Mouse (Mus musculus) CH12.LX (cell line): ENCODE results near the gene Nrxn3.

Experiments
- CTCF ChIP-seq, 2 experiments: IDR thresholded peaks in 1 of 2; conservative IDR thresholded peaks in 1 of 2; 2 replicates each; pipeline ENCODE4 v1.5.1; 2011 to 2012; ENCODE audit warnings: low read depth in 2 of 2, low read length in 2 of 2, improper control_type of control experiment in 1 of 2, inconsistent platforms in 1 of 2, mild to moderate bottlenecking in 1 of 2, moderate library complexity in 1 of 2
- E2F4 ChIP-seq: IDR thresholded peaks from 2 replicates; pipeline ENCODE4 v1.6.1; 2011; ENCODE audit warnings: low read depth, low read length, improper control_type of control experiment; ENCODE audit not compliant: insufficient replicate concordance
- EP300 ChIP-seq: IDR thresholded peaks from 2 replicates; pipeline ENCODE4 v1.6.1; 2011; ENCODE audit warnings: low read length, improper control_type of control experiment
- MAX ChIP-seq: IDR thresholded peaks from 2 replicates; pipeline ENCODE4 v1.6.1; 2011; ENCODE audit warnings: low read length, improper control_type of control experiment
- POLR2A ChIP-seq: IDR thresholded peaks from 2 replicates; pipeline ENCODE4 v1.6.1; 2011; ENCODE audit warnings: low read depth, mild to moderate bottlenecking, improper control_type of control experiment, low read length
- SIN3A ChIP-seq: IDR thresholded peaks from 2 replicates; pipeline ENCODE4 v1.6.1; 2012; ENCODE audit warnings: low read length, improper control_type of control experiment, inconsistent platforms
- TBP ChIP-seq: conservative IDR thresholded peaks from 2 replicates; pipeline ENCODE4 v1.6.1; 2011; ENCODE audit warnings: low read depth, low read length, improper control_type of control experiment
- USF1 ChIP-seq: IDR thresholded peaks from 2 replicates; pipeline ENCODE4 v1.6.1; 2014; ENCODE audit warnings: low read depth, mild to moderate bottlenecking, inconsistent platforms, low read length, improper control_type of control experiment

DNA sequence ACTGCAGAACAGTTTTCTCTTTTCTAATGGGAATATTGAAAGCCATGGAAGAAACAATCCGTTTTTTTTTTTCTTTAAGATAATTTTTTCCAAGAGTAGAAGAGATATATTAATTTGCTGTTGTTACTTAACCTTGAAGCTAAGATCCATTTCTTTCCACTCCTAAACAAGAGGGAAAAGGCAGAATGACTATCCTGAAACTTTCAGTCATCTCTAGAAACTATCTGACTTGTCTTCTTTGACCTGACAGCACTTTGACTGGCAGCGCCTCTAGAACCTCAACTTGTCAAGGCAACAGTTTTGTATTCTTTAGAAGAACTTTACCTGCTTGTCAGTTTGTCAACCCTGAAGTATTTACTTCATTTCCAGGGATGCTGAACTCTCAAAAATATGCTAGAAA is 227.2 kb downstream of the Nrxn3 start:
- no peak for TF ChIP-seq POLR2A
- TF ChIP-seq CTCF (conservative IDR thresholded peaks at IDR 0.05 in 1 of 2, IDR thresholded peaks at IDR 0.05 in 1 of 2; ENCODE audit: low read depth in 2 of 2, low read length in 2 of 2), result no peak
- TF ChIP-seq MAX, result no peak
- peak; percentile 70 for TF ChIP-seq EP300
- TF ChIP-seq SIN3A, result no peak
- no peak for TF ChIP-seq TBP
- TF ChIP-seq USF1, result no peak
- no peak for TF ChIP-seq E2F4
